Mouse (Mus musculus): ENCODE measurements around the gene Actr2.

DNA sequence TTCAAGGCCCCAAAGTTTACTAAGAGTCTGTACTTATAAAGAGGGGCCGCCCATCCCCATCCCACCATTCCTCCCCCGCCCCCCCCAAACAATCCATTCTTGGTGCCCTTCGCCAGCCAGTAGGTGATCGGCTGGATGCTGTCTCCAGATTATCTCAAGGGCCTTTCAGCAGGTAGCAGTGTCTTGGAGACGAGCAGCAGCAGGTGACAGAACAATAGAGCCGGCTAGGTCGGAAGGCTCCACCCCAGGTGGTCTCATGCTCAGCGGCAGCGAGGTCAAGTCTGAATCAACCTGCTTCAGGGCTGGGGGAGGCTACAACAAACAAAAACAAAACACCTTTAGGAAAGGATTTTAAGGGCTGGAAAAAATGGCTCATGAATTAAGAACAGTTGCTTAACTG is 32.7 kb upstream of the Actr2 start:
- TF ChIP-seq POLR2A (IDR thresholded peaks at IDR 0.05; ENCODE audit: insufficient read depth, low read length) (no peak), CTCF (IDR thresholded peaks at IDR 0.05; ENCODE audit: low read depth, low read length) (no peak), EP300 (IDR thresholded peaks at IDR 0.05; ENCODE audit: insufficient read depth, low read depth, low read length) (peak; percentile 100)

All from ES-Bruce4 (cell line).